Mouse (Mus musculus) heart, postnatal 25 days (tissue): ENCODE data around the gene Med13l. TPM values are rescaled to one million over a fixed set of nuclear protein-coding genes. Genes with fewer than 3 reads are reported as not detected.

Experiments used
- DNase-seq: peaks from one replicate; pipeline ENCODE4 v3.0.0; 2022; ENCODE audit warnings: low spot score
- intact Hi-C: fragments of 180-260 bp; cut with DNase I; formaldehyde crosslinking; loops from one replicate; pipeline ENCODE4 v1.15.1; 2025
- total RNA-seq, 2 experiments: library from RNA; stranded (reverse); gene quantifications; 2 replicates each; pipeline ENCODE4 v1.2.3; 2021

Gene Med13l
- total RNA-seq, 2 experiments from 2014 or later = 29.9 to 30.8 TPM

DNA sequence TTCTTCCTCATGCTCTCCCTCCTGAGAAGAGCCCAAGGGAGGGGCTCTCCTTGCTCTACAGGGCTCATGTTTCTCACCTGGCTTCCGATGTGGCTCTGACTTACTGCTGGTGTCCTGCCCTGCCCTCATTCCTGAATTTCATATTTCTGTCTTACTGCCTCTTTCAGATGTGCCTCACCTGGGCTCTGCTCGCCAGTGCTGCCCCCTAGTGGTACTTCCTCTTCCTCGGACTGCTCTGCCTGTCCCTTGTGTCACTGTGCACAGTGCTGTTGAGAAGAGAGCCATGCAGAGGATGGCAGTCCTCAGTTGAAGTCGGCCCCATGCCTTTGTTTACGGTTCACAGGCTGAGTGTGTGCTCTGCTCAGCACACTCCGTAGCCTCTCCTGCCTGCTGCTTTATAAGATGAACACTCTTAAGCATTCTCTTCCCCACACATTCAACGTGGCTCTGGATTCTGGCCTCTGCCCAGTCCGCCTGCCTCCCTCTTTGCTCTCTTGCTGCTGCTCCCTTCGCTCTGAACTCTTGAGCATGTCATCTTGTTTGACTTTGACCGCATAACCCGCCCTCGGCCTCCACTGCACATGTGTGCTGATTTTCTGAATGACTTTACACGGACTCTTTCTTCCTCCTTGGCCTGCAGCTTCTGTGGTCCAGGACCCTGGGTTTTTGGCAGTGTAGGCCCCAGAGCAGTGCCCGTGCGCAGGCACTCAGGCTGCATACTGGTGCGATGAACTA lies 147.9 kb downstream of the Med13l start:
- intact Hi-C loops = loop anchor here (2.0 to 5.0 kb wide), 2 partner anchors 51 to 114 kb away; no protein-coding TSS in a partner anchor
- no peak for DNase-seq

DNA sequence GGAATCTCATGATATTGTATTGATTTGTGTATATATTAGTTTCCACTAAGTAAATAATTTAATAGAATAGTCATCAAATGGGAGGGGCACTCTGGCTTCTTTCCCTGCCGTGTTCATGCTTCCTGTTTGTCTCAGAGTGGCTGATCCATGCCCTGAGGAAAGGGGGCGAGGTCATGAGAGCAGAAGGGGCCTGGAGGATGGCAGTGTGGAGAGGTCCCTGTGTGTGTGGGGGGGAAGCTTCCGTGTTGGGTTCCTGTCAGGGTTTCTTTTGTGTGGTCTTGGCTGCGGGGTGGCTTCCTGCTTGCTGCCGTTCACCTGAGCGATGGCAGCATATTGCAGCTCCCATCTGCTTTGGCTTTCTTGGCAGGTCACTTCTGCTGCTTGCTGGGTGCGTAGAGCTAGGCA lies 149.4 kb downstream of the Med13l start:
- no peak for DNase-seq
- intact Hi-C loops = loop anchor here (2.0 to 5.0 kb wide), 2 partner anchors 53 to 115 kb away; no protein-coding TSS in a partner anchor

- intact Hi-C loops = no loop called here
- DNase-seq = no peak
Observed at GRCm38 (mm10) chr5:118715518-118715917, 155.0 kb downstream of the Med13l start.

- no peak for DNase-seq
- intact Hi-C loops = no loop called here
Observed at GRCm38 (mm10) chr5:118716295-118717271, 156.1 kb downstream of the Med13l start.

- intact Hi-C loops = no loop called here
- no peak for DNase-seq
Observed at GRCm38 (mm10) chr5:118717456-118717855, 157.0 kb downstream of the Med13l start.

- intact Hi-C loops = no loop called here
- no peak for DNase-seq
Observed at GRCm38 (mm10) chr5:118718070-118718469, 157.6 kb downstream of the Med13l start.

DNA sequence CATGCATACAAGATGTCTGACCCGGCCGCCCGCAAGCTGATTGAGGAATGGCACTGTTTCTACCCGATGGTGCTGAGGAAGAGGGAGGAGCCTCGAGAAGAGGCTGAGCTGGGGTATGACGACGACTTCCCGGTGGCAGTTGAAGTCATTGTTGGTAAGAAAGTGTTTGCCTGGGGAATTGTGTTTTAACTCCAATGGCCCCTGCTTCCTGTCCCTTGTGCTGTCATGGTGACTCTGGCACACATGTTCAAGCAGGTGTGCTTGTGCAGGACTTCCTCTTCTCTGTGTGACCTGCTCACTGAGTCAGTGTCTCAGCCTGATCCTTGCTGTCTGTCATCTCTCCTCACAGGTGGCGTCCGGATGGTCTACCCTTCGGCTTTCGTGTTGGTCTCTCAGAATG lies 160.9 kb downstream of the Med13l start:
- no peak for DNase-seq
- intact Hi-C loops = no loop called here

DNA sequence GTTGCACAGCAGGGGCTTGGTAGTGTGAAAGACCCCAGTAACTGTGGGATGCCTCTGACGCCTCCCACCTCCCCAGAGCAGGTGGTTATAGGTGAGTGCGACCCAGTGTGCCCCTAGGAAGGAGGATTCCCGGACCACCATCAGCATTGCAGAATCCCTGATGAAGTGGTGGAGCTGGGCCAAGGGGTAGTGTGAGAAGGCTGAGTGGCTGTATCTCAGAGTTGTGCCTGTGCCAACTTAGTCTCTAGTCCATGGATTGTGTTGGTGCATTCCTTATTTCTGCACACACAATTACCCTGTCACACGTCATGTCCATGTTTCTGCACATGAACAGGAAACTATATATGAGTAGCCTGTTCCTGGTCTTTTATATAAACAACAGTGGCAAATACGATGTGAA lies 161.4 kb downstream of the Med13l start:
- intact Hi-C loops = no loop called here
- no peak for DNase-seq

DNA sequence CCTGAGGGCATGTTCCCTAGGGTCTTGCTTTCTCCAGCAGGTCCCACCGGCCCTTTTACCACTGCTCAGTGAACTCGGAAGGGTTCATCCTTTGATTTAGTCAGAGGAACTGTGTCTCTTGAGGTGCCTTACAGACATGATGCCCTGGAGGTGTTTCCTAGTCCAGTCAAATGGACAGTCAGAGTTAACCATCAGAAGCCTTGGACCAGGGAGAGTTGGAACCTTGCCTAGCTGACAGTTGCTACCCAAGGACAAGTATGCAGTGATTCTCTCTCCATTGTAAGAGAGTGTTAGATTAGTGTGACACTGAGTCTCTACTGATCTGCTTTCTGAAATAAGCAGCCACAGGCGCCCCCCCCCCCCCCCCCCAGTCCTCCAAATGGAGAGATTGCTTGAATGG lies 162.0 kb downstream of the Med13l start:
- intact Hi-C loops = no loop called here
- no peak for DNase-seq

- intact Hi-C loops = no loop called here
- no peak for DNase-seq
Observed at GRCm38 (mm10) chr5:118725425-118725824, 164.9 kb downstream of the Med13l start.

DNA sequence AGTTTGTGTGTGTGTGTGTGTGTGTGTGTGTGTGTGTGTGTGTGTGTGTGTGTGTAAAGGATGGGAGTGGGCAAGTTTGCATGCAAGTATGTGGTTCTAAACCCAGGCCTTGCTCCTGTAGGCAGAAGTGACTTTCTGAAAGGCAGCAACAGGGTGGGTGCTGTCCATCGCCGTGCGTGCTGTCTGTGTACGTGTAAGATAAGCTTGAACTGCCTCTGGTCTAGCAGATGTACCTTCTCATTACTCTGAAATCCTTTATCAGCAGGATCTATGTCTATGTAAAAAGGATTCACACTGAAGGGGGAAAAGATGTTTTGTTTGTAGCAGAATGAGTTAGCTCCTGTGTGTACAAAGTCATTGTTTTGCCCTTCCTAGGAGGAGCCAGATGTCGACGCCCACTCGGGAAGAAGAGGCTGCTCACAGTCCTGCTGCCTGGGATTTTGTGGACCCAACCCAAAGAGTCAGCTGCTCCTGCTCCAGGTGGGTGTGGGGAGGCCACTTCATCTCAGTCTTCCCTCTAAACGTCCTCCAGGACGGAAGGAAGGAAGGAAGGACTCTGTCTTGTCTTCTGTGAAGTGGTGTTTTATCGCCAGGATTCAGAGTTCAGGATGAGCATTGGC lies 165.5 kb downstream of the Med13l start:
- intact Hi-C loops = no loop called here
- no peak for DNase-seq

DNA sequence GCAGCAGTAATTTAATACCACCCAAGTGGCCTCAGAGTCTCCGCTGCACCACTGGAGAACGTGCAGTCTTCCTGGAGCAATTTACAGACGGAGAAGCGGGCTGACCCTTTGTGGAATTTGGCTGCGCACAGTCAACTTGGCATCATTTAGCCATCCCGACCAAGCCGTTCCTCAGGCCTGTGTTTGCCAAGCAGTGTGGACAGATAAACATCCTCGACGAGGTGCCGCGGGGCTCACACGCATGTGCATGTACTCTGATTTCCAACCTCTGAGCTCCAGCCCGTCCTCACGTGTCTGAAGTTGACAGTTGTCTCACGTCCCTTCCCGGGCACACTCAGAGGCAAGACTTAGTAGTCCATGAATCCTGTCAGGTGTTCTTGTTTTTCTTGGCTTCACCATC lies 166.9 kb downstream of the Med13l start:
- no peak for DNase-seq
- intact Hi-C loops = no loop called here

GRCm38 (mm10) chr5:118732221-118732620 lies 171.7 kb downstream of the Med13l start:
- no peak for DNase-seq

DNA sequence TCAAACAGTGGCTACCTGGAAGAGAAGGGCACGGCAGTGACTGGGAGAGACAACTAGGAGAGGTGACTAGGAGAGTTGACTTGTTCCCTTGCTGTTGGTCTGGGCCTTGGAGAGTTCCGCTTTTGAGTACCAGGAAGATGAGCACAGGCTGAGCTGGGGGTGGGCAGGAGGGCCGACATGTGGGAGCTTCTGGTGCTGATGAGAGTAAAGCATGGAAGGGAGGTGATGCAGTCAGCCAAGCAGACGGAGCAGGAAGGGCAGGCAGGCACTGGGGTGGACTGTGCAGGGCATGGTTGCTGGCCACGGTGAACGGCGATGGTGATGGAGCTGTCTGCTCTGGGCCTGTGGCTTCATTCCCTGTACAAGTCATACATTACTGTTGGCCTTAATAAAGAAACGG lies 172.2 kb downstream of the Med13l start:
- intact Hi-C loops = no loop called here
- no peak for DNase-seq

More at GRCm38 (mm10) chr5:118732221-118732620, 171.7 kb downstream of the Med13l start:
- intact Hi-C loops = no loop called here

- DNase-seq = no peak
Observed at GRCm38 (mm10) chr5:118733566-118733965, 173.1 kb downstream of the Med13l start.

DNA sequence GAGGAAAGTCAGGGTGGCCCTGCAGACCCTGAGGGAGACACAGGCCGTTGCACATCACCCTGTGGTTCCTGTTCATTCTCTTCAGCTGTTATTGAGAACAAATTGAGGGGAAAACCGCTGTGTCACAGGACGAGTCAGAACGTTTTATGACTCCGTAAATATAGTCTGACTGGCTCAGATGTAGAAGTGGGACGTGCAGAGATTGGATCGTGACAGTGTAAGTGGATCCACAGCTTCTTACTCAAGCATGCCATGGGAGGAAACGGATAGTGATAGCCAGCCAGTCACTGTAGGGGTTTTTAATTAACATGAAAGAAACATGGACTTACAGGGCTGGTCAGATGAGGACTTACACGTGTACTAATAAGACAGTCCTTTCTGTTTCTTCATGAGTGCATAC lies 174.0 kb downstream of the Med13l start:
- DNase-seq = no peak
- intact Hi-C loops = no loop called here

More at GRCm38 (mm10) chr5:118733566-118733965, 173.1 kb downstream of the Med13l start:
- intact Hi-C loops = no loop called here

- intact Hi-C loops = loop anchor here (2.0 to 5.0 kb wide), 4 partner anchors 78 to 467 kb away; no protein-coding TSS in a partner anchor
- DNase-seq = no peak
Observed at GRCm38 (mm10) chr5:118735738-118736137, 175.3 kb downstream of the Med13l start.

DNA sequence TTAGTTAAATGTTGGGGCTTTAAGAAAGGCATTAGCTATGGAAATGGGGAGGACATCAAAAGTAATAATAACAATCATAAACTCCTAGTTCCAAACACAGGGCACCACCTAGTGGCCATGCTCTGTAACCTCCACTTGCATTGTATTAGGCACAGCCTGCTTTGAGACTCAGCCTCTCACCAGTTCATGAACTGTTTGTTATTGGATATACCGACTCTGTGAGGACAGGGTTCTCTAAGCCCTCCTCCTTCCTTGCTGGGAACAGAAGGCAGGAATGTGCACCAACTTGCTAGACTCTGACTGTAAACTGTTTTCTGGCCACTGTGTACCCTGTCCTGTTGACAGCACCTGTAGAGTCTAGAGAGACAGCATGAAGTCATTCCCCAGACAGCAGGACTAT lies 177.1 kb downstream of the Med13l start:
- intact Hi-C loops = loop anchor here (2.0 to 5.0 kb wide), 4 partner anchors 80 to 469 kb away; no protein-coding TSS in a partner anchor
- no peak for DNase-seq

DNA sequence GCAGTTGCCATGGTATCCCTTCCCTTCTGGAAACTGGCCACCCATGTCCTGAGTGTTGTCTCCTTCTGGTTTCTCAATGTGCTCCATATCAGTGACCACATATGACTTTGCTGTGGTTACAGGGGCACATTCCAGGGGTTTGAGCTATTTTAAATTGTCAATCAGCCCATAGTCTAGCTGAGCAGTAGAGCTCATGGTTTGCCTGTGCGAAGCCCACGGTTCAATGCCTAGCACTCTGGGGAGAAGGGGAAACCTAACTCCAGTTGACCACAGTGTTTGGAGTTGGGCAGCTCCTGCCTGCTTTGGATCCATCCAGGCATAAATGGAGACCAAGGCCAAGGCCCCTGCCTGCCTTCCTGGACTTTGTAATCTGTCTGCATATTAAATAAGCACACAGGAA lies 182.6 kb downstream of the Med13l start:
- intact Hi-C loops = no loop called here
- no peak for DNase-seq

DNA sequence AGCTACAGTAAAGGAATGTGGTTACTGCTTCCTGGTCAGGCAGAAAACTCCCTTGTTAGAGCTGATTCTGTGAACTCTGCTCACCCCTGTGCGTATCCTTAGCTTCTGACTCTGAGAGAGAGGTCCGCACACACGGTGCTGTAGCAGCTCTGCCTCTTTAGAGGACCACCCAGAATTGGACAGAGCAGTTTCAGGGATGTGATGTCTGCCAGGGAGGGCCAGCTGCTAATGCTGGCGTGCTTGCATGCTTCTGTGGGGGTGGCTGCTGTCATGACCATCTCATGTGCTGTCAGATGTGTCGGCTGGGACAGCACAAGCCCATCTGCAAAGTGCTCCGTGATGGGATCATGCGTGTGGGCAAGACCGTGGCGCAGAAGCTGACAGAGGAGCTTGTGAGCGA lies 186.5 kb downstream of the Med13l start:
- intact Hi-C loops = no loop called here
- no peak for DNase-seq
